ENCODE assay signal across 22 mouse cellular contexts in genomic region chr8:88638908-88639307, GRCm38 (mm10).
"Had no signal": no experiment of that assay in that cellular context is flagged by ENCODE, and none has a peak within 500 bp of the region (broad histone marks: within the 10 kb centered on the region; RNA-seq: fewer than 3 reads in every experiment).

No protein-coding gene starts in this region.

- H3K4me1 ChIP-seq: kidney, embryonic 15.5 days; limb, embryonic 12.5 days; midbrain, embryonic 10.5 days; midbrain, embryonic 13.5 days; neural tube, embryonic 12.5 days; neural tube, embryonic 15.5 days had no signal

- H3K4me3 ChIP-seq: kidney, embryonic 15.5 days; limb, embryonic 12.5 days; limb, embryonic 15.5 days; midbrain, embryonic 10.5 days; midbrain, embryonic 13.5 days; neural tube, embryonic 12.5 days; neural tube, embryonic 15.5 days had no signal

- H3K36me3 ChIP-seq: kidney, embryonic 15.5 days; limb, embryonic 12.5 days; limb, embryonic 15.5 days; midbrain, embryonic 10.5 days; midbrain, embryonic 13.5 days; neural tube, embryonic 12.5 days; neural tube, embryonic 15.5 days had no signal

- H3K27me3 ChIP-seq: kidney, embryonic 15.5 days; limb, embryonic 12.5 days; limb, embryonic 15.5 days; midbrain, embryonic 13.5 days; neural tube, embryonic 12.5 days; neural tube, embryonic 15.5 days had no signal

- H3K9me3 ChIP-seq: kidney, embryonic 15.5 days; limb, embryonic 12.5 days; limb, embryonic 15.5 days; midbrain, embryonic 10.5 days; neural tube, embryonic 12.5 days; neural tube, embryonic 15.5 days had no signal

- H3K9ac ChIP-seq: kidney, embryonic 15.5 days; limb, embryonic 12.5 days; limb, embryonic 15.5 days; liver, embryonic 14.5 days; liver, postnatal 0 days; lung, embryonic 14.5 days; midbrain, embryonic 13.5 days; neural tube, embryonic 12.5 days; neural tube, embryonic 15.5 days had no signal

- H3K27ac ChIP-seq: kidney, embryonic 15.5 days; limb, embryonic 12.5 days; limb, embryonic 15.5 days; liver, embryonic 14.5 days; midbrain, embryonic 10.5 days; midbrain, embryonic 13.5 days; neural tube, embryonic 12.5 days; neural tube, embryonic 15.5 days had no signal

- H3K4me2 ChIP-seq: kidney, embryonic 15.5 days; limb, embryonic 12.5 days; limb, embryonic 15.5 days; liver, embryonic 11.5 days; lung, embryonic 14.5 days; midbrain, embryonic 13.5 days; neural tube, embryonic 12.5 days; neural tube, embryonic 15.5 days had no signal

- ATAC-seq: liver, postnatal 0 days; midbrain, embryonic 13.5 days had no signal

- DNase-seq: kidney, adult 11 months; kidney, adult 8-10 months; kidney, postnatal 10 days; kidney, postnatal 36 days; layer of hippocampus, postnatal 36 days; left cerebral cortex, postnatal 4 days; liver, postnatal 0 days; lung, embryonic 14.5 days; lung, postnatal 36 days; retina, postnatal 1 day; right cerebral cortex, postnatal 25 days; spleen, adult 18-20 months; thymus, postnatal 25 days had no signal
